ENCODE assay signal across 9 mouse cellular contexts in genomic region chr5:113772905-113773519, GRCm38 (mm10). TPM values are rescaled to one million over a fixed set of nuclear protein-coding genes. Genes with fewer than 3 reads are reported as not detected.
DNase-seq lines count a peak whose midpoint lies in the region; ATAC-seq lines count a peak whose summit lies in the region.
"Had no signal": no experiment of that assay in that cellular context is flagged by ENCODE, and none has a peak within 500 bp of the region (broad histone marks: within the 10 kb centered on the region; RNA-seq: fewer than 3 reads in every experiment).

No protein-coding gene starts in this region.

- H3K4me1 ChIP-seq in heart, embryonic 13.5 days: peaks cover 29% of the 10 kb centered on the region
- peaks cover 2% of the 10 kb centered on the region; the same call in 1 of the 2 replicates for H3K4me1 ChIP-seq in hindbrain, embryonic 11.5 days (replicated peaks; ENCODE audit: control insufficient read depth, insufficient read depth, low read length)
- H3K4me1 ChIP-seq in midbrain, embryonic 10.5 days: peaks cover 39% of the 10 kb centered on the region

- H3K9me3 ChIP-seq in heart, embryonic 13.5 days: no peaks in the 10 kb centered on the region
- no peaks in the 10 kb centered on the region for H3K9me3 ChIP-seq in hindbrain, embryonic 11.5 days (ENCODE audit: control insufficient read depth, low read length)
- no peaks in the 10 kb centered on the region for H3K9me3 ChIP-seq in midbrain, embryonic 10.5 days (replicated peaks)

- H3K4me2 ChIP-seq in heart, embryonic 13.5 days: peak overlapping the region; percentile 99
- H3K4me2 ChIP-seq in hindbrain, embryonic 11.5 days (replicated peaks; ENCODE audit: low read depth, low read length): peak overlapping the region; percentile 87

- intact Hi-C loops in heart, postnatal 36 days (cut with DNase I): loop anchor here (1.0 kb wide), 3 partner anchors 42 to 181 kb away; no protein-coding TSS in a partner anchor

- no peak for DNase-seq in heart, postnatal 36 days
- peak; percentile 56 for DNase-seq in MN1 (ENCODE audit: low spot score)
- no peak for DNase-seq in hindbrain, embryonic 11.5 days (ENCODE audit: low spot score)
- no peak for DNase-seq in midbrain, embryonic 10.5 days (ENCODE audit: low spot score)
- DNase-seq in ovary, adult 18-20 months (ENCODE audit: low spot score): no peak
- no peak for DNase-seq in thymus, postnatal 4 days
- no peak for DNase-seq in testis, postnatal 10 days (ENCODE audit: low spot score)

- H3K27ac ChIP-seq in heart, embryonic 13.5 days (replicated peaks): peak overlapping the region; percentile 94
- H3K27ac ChIP-seq in hindbrain, embryonic 11.5 days (ENCODE audit: low read depth, low read length): peak overlapping the region; percentile 42; the same call in 1 of the 2 replicates
- H3K27ac ChIP-seq in midbrain, embryonic 10.5 days (replicated peaks): peak overlapping the region; percentile 99

- 0 out of 2 replicates have a peak, but pooled peaks have one; percentile 1 for ATAC-seq in heart, embryonic 13.5 days (ENCODE audit: extremely low read depth, insufficient number of reproducible peaks, low FRiP score, low TSS enrichment)
- ATAC-seq in hindbrain, embryonic 11.5 days (ENCODE audit: low FRiP score): peak; percentile 67

- peak overlapping the region; percentile 100 for H3K4me3 ChIP-seq in heart, embryonic 13.5 days
- peak overlapping the region; percentile 91 for H3K4me3 ChIP-seq in hindbrain, embryonic 11.5 days (ENCODE audit: low read depth, low read length)
- peak overlapping the region; percentile 84 for H3K4me3 ChIP-seq in midbrain, embryonic 10.5 days

- 2% methylated on average over 37 of the region's 38 CpGs for WGBS in heart, embryonic 13.5 days
- 2% methylated on average over 17 of the region's 38 CpGs for WGBS in hindbrain, embryonic 11.5 days
- WGBS in midbrain, embryonic 10.5 days: 3% methylated on average over 37 of the region's 38 CpGs

- H3K9ac ChIP-seq in heart, embryonic 13.5 days: peak overlapping the region; percentile 88
- H3K9ac ChIP-seq in hindbrain, embryonic 11.5 days (ENCODE audit: low read depth, low read length): peak overlapping the region; percentile 66

- no peaks in the 10 kb centered on the region for H3K27me3 ChIP-seq in heart, embryonic 13.5 days (replicated peaks)
- H3K27me3 ChIP-seq in hindbrain, embryonic 11.5 days (ENCODE audit: control insufficient read depth, insufficient read depth, low read length): no peaks in the 10 kb centered on the region
- H3K27me3 ChIP-seq in midbrain, embryonic 10.5 days (ENCODE audit: low read depth, poor library complexity, severe bottlenecking): no peaks in the 10 kb centered on the region
- H3K27me3 ChIP-seq: Patski had no signal

- H3K36me3 ChIP-seq in heart, embryonic 13.5 days: peaks cover 51% of the 10 kb centered on the region
- H3K36me3 ChIP-seq in hindbrain, embryonic 11.5 days (ENCODE audit: control insufficient read depth, insufficient read depth, low read length): peaks cover 7% of the 10 kb centered on the region
- H3K36me3 ChIP-seq in midbrain, embryonic 10.5 days: peaks cover 55% of the 10 kb centered on the region

RNA-seq across cellular contexts. Expression of gene Iscu, which starts 0.5 kb away (rescaled TPM):
- polyA plus RNA-seq in heart, embryonic 13.5 days (2015; fragmentation: Nextera tagmentation; extraction: Ambion mirVana): 99.6 and 102 TPM in 2 replicates
- total RNA-seq in heart, postnatal 36 days (2021): 100 to 1,000 TPM; 164 to 172 TPM
- 108 TPM in 2 replicates for polyA plus RNA-seq in hindbrain, embryonic 11.5 days (2014; fragmentation: Nextera tagmentation; extraction: Ambion mirVana)
- polyA plus RNA-seq in midbrain, embryonic 10.5 days (2016; fragmentation: Nextera tagmentation; extraction: Ambion mirVana): 109 and 111 TPM in 2 replicates

RNA-seq across cellular contexts. Expression of gene Sart3, which starts 0.7 kb away (rescaled TPM):
- polyA plus RNA-seq in heart, embryonic 13.5 days (2015; fragmentation: Nextera tagmentation; extraction: Ambion mirVana): 32.0 and 34.5 TPM in 2 replicates
- 10 to 100 TPM; 12.4 to 16.6 TPM for total RNA-seq in heart, postnatal 36 days (2021)
- polyA plus RNA-seq in hindbrain, embryonic 11.5 days (2014; fragmentation: Nextera tagmentation; extraction: Ambion mirVana): 45.1 and 51.1 TPM in 2 replicates
- 75.4 and 77.1 TPM in 2 replicates for polyA plus RNA-seq in midbrain, embryonic 10.5 days (2016; fragmentation: Nextera tagmentation; extraction: Ambion mirVana)

RNA-seq across cellular contexts. Expression of gene Tmem119, which starts 27.3 kb away (rescaled TPM):
- polyA plus RNA-seq in heart, embryonic 13.5 days (2015; fragmentation: Nextera tagmentation; extraction: Ambion mirVana): 13.3 and 15.8 TPM in 2 replicates
- total RNA-seq in heart, postnatal 36 days (2021): 1 to 10 TPM; 5.6 to 5.9 TPM
- 18.8 and 21.3 TPM in 2 replicates for polyA plus RNA-seq in hindbrain, embryonic 11.5 days (2014; fragmentation: Nextera tagmentation; extraction: Ambion mirVana)
- 23.6 and 25.1 TPM in 2 replicates for polyA plus RNA-seq in midbrain, embryonic 10.5 days (2016; fragmentation: Nextera tagmentation; extraction: Ambion mirVana)
- polyA plus RNA-seq: Patski had no signal

RNA-seq across cellular contexts. Expression of gene Ficd, which starts 37.4 kb away (rescaled TPM):
- polyA plus RNA-seq in heart, embryonic 13.5 days (2015; fragmentation: Nextera tagmentation; extraction: Ambion mirVana): 5.0 TPM in 2 replicates
- total RNA-seq in heart, postnatal 36 days (2021): 1 to 10 TPM; 7.2 to 8.1 TPM
- polyA plus RNA-seq in hindbrain, embryonic 11.5 days (2014; fragmentation: Nextera tagmentation; extraction: Ambion mirVana): 3.3 and 3.8 TPM in 2 replicates
- polyA plus RNA-seq in midbrain, embryonic 10.5 days (2016; fragmentation: Nextera tagmentation; extraction: Ambion mirVana): 4.8 and 5.5 TPM in 2 replicates

RNA-seq across cellular contexts. Expression of gene 1700069L16Rik, which starts 48.4 kb away (rescaled TPM):
- not detected in 2 replicates for polyA plus RNA-seq in heart, embryonic 13.5 days (2015; fragmentation: Nextera tagmentation; extraction: Ambion mirVana)
- not detected for total RNA-seq in heart, postnatal 36 days (2021)
- polyA plus RNA-seq in hindbrain, embryonic 11.5 days (2014; fragmentation: Nextera tagmentation; extraction: Ambion mirVana): not detected in 2 replicates
- not detected in 2 replicates for polyA plus RNA-seq in midbrain, embryonic 10.5 days (2016; fragmentation: Nextera tagmentation; extraction: Ambion mirVana)
- polyA plus RNA-seq: Patski had no signal

Comparison
In these comparisons a context has a peak if more than half of its experiments do, and no peak if none do; other contexts are left out.
1. H3K27ac ChIP-seq: peak in every context shown above with its lines; median percentile 99 in midbrain, embryonic 10.5 days; 94 in heart, embryonic 13.5 days; 42 in hindbrain, embryonic 11.5 days.